Mouse (Mus musculus) left cerebral cortex, adult 8-10 months (tissue): ENCODE data around the gene Dnmt3b. TPM values are rescaled to one million over a fixed set of nuclear protein-coding genes. Genes with fewer than 3 reads are reported as not detected.
"Not testable (repeated sequence)": the region's sequence is repeated elsewhere in the genome, so short reads cannot be mapped to it uniquely, and the experiment has no call there.

Source experiments
- DNase-seq, 2 experiments: peaks; one replicate each; pipeline ENCODE4 v3.0.0; 2022; ENCODE audit warnings: low spot score in 2 of 2
- total RNA-seq, 4 experiments: library from RNA; stranded (reverse); gene quantifications; 2 replicates each; pipeline ENCODE4 v1.2.4; 2022

Dnmt3b gene
- total RNA-seq, 4 experiments from 2014 or later = 0.57 to 1.5 (median 1.0) TPM

GRCm38 (mm10) chr2:153710701-153711330 lies 61.6 kb downstream of the Dnmt3b start:
- DNase-seq = no peak

DNA sequence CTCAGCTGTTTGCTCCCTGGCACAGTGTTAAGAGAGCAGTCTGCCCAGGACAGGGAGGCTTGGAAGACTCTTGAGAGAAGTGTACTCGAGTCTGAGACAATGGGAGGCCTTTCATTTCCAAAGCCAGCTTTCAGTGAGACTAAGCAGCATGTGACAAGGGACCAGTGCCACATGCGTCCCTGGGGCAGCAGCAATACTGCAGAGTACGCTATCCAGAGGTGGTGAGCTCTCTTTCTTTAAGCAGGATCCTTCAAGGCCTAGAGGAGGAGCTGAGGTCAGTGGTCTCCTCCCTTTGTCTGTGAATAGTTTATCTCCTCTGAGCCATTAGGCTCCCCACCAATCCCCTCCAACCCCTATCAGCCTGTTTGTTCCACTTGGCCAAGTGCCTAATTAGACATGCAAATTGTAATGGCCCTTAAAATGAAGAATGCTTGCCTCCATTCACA lies 63.4 kb downstream of the Dnmt3b start:
- peak in 1 of 2 experiments; percentile 27 for DNase-seq

DNA sequence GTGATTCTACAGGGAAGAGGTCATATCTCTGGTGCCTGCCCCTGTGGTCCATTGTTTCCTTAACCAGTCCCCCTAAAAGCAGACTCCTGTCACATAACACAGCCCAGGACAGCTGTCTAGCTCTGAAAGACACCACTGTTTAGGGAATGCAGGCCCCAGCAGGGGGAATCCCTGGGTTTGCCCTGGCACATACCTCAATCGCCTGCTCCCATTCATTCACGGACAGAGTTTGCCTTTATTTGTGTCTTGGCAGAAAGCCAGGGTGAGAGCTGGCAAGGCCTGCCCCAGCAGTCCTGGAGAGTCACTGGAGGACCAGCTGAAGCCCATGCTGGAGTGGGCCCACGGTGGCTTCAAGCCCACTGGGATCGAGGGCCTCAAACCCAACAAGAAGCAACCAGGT lies 64.0 kb downstream of the Dnmt3b start:
- DNase-seq = peak; percentile 22 to 69

DNA sequence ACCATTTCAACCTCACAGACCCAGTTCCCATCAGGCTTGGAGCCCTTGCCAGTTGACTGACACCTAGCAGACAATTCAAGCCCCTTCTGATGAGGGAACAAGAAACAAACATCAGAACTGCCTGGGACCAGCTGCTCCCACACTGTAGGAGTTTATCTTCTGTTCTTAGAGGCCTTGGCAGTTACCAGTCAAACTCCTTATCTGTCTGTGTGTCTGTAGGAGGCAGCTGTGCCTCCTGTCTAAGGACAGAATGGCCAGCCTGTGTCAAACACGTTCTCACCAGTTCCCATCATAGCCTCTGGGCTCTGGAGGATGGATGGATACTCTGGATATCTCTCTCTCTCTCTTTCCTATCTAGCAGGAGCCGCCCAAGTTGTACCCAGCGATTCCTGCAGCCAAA lies 68.6 kb downstream of the Dnmt3b start:
- not testable (repeated sequence) for DNase-seq

- no peak for DNase-seq
Measured at GRCm38 (mm10) chr2:153723098-153723497, 73.8 kb downstream of the Dnmt3b start.

DNA sequence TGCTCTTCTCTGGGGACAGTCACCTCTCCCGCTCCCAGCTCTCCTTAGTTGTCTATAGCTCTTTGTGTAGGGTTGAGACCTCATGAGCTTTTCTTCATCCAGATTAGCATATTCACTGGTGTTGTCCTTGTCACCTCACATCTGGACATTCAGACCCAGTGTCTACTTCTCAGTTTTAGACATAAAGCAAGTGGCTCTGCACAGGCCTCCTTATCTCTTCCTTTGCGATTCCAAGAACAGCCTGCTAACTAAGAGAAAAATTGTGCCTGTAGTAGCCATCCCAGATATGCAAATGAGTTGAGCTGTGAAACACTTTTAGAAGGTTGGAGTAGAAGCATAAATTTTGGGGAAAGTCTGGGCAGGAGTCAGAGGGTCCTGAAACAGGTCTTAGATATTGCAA lies 75.2 kb downstream of the Dnmt3b start:
- no peak for DNase-seq

GRCm38 (mm10) chr2:153724871-153725270 lies 75.6 kb downstream of the Dnmt3b start:
- no peak for DNase-seq

DNA sequence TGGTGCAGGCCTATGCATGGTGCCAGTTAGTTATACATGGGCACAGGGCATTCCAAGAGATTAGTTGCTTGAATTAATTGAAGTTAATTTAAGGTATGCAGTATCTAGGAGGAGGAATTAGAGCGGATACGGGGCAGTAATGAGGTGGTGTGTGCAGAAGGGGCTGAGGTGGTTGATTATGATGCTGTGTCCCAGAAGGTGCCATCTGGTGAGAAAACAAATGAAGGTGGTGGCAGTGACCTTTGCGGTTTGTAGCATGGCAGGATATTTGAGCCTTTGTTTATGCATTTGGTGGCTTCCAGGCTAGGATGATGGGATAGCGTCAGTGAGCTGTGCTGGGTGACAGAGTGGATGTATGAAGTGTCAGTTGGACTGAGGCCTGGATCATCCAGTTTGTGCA lies 76.0 kb downstream of the Dnmt3b start:
- no peak for DNase-seq

GRCm38 (mm10) chr2:153734033-153734432 lies 84.8 kb downstream of the Dnmt3b start:
- no peak for DNase-seq

Other genes with a start within 250 kb of the Dnmt3b start
- not detected for gene 4930404H24Rik, start 156.7 kb upstream of the Dnmt3b start, total RNA-seq
- gene Nol4l, start 119.5 kb upstream of the Dnmt3b start, total RNA-seq = 10 to 100 TPM; 41.1 to 48.9 (median 45.1) TPM
- 10 to 100 TPM; 26.1 to 31.6 (median 28.6) TPM for gene Commd7, start 16.7 kb upstream of the Dnmt3b start, total RNA-seq
- gene Dnmt3c, start 47.2 kb downstream of the Dnmt3b start, total RNA-seq = not detected
- 10 to 100 TPM; 67.5 to 87.9 (median 79.4) TPM for gene Mapre1, start 91.8 kb downstream of the Dnmt3b start, total RNA-seq
- gene Efcab8, start 130.5 kb downstream of the Dnmt3b start, total RNA-seq = under 1 TPM; 0.19 to 0.54 (median 0.27) TPM
- gene Sun5, start 221.6 kb downstream of the Dnmt3b start, total RNA-seq = not detected
- gene Bpifb2, start 225.6 kb downstream of the Dnmt3b start, total RNA-seq = not detected